Comparison of ENCODE assay signal across 7 mouse cellular contexts in the genomic region with DNA sequence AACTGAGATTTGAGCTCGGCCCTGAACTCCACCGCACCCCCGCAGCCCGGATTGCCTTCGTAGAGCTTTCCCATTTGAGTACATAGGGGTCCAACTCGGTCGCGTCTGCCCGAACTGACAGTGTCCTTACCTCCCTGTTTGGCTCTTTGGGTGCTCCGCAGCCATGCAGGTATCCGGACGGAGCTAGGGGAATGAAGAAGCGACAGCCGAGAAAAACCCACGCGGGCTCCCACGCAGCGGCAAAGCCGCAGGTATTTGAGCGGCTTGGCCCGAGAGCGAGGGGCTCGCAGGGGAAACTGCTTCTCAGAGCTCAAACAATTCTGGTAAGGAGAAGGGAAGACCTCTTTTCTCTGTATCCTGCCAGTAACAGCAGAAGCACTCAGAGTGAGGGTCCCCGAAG.
DNase-seq lines count a peak whose midpoint lies in the region; ATAC-seq and TF ChIP-seq lines count a peak whose summit lies in the region.

No protein-coding gene starts in this region.

- H3K4me2 ChIP-seq in lung, embryonic 14.5 days = peak overlapping the region; percentile 45
- H3K4me2 ChIP-seq in forebrain, embryonic 12.5 days = peak overlapping the region; percentile 45
- peak overlapping the region; percentile 48 for H3K4me2 ChIP-seq in intestine, postnatal 0 days (replicated peaks; ENCODE audit: low read depth)
- peak overlapping the region; percentile 37 for H3K4me2 ChIP-seq in neural tube, embryonic 14.5 days (ENCODE audit: low read depth, low read length)

- no peaks in the 10 kb centered on the region for H3K9me3 ChIP-seq in lung, embryonic 14.5 days (ENCODE audit: low read depth, low read length)
- H3K9me3 ChIP-seq in forebrain, embryonic 12.5 days = no peaks in the 10 kb centered on the region
- no peaks in the 10 kb centered on the region for H3K9me3 ChIP-seq in intestine, postnatal 0 days (ENCODE audit: control insufficient read depth)
- H3K9me3 ChIP-seq in neural tube, embryonic 14.5 days (ENCODE audit: control insufficient read depth, low read length) = no peaks in the 10 kb centered on the region

- H3K4me1 ChIP-seq in lung, embryonic 14.5 days (ENCODE audit: insufficient read depth) = peaks cover under 1% of the 10 kb centered on the region; the same call in 1 of the 2 replicates
- H3K4me1 ChIP-seq in forebrain, embryonic 12.5 days = peaks cover 39% of the 10 kb centered on the region
- no peaks in the 10 kb centered on the region; the same call in 1 of the 2 replicates for H3K4me1 ChIP-seq in intestine, postnatal 0 days (replicated peaks; ENCODE audit: control insufficient read depth, insufficient read depth, low read length)
- H3K4me1 ChIP-seq in neural tube, embryonic 14.5 days (ENCODE audit: control insufficient read depth, insufficient read depth, low read length) = 0 out of 2 replicates have a peak, but pooled peaks cover 3% of the 10 kb centered on the region

- no peaks in the 10 kb centered on the region for H3K36me3 ChIP-seq in lung, embryonic 14.5 days (ENCODE audit: insufficient read depth)
- H3K36me3 ChIP-seq in forebrain, embryonic 12.5 days (replicated peaks) = no peaks in the 10 kb centered on the region
- H3K36me3 ChIP-seq in intestine, postnatal 0 days (ENCODE audit: control insufficient read depth, insufficient read depth) = no peaks in the 10 kb centered on the region
- no peaks in the 10 kb centered on the region for H3K36me3 ChIP-seq in neural tube, embryonic 14.5 days (ENCODE audit: control insufficient read depth, insufficient read depth, low read length)

- DNase-seq in lung, embryonic 14.5 days = no peak
- no peak for DNase-seq in lung, postnatal 4 days
- DNase-seq in spleen, postnatal 14 days (ENCODE audit: low spot score in 2 of 2) = no peak
- no peak for DNase-seq in T-cell, adult 2 months (ENCODE audit: low spot score)

- TF ChIP-seq CTCF in lung, embryonic 14.5 days (IDR thresholded peaks at IDR 0.05; ENCODE audit: low read depth) = no peak
- TF ChIP-seq CTCF in intestine, postnatal 0 days (IDR thresholded peaks at IDR 0.05; ENCODE audit: low read depth) = no peak

- 20% methylated on average over 24 of the region's 24 CpGs for WGBS in lung, embryonic 14.5 days
- 5% methylated on average over 24 of the region's 24 CpGs for WGBS in forebrain, embryonic 12.5 days
- 41% methylated on average over 24 of the region's 24 CpGs for WGBS in intestine, postnatal 0 days
- 9% methylated on average over 24 of the region's 24 CpGs for WGBS in neural tube, embryonic 14.5 days

- no peak overlapping the region for H3K27ac ChIP-seq in lung, embryonic 14.5 days (ENCODE audit: low read depth)
- H3K27ac ChIP-seq in forebrain, embryonic 12.5 days = no peak overlapping the region
- H3K27ac ChIP-seq in intestine, postnatal 0 days (ENCODE audit: low read depth, low read length) = no peak overlapping the region
- H3K27ac ChIP-seq in neural tube, embryonic 14.5 days (ENCODE audit: low read depth, low read length) = no peak overlapping the region

- ATAC-seq in lung, embryonic 14.5 days (ENCODE audit: insufficient read depth) = no peak
- ATAC-seq in forebrain, embryonic 12.5 days (ENCODE audit: low FRiP score) = no peak
- no peak for ATAC-seq in intestine, postnatal 0 days
- ATAC-seq in neural tube, embryonic 14.5 days (ENCODE audit: low read depth) = no peak

- H3K27me3 ChIP-seq in lung, embryonic 14.5 days (ENCODE audit: insufficient read depth, low read length) = peaks cover 45% of the 10 kb centered on the region
- peaks cover 74% of the 10 kb centered on the region for H3K27me3 ChIP-seq in forebrain, embryonic 12.5 days
- H3K27me3 ChIP-seq in intestine, postnatal 0 days (replicated peaks; ENCODE audit: control insufficient read depth, insufficient read depth, low read length) = peaks cover 31% of the 10 kb centered on the region
- peaks cover 29% of the 10 kb centered on the region for H3K27me3 ChIP-seq in neural tube, embryonic 14.5 days (ENCODE audit: control insufficient read depth, insufficient read depth, low read length)

- no peak overlapping the region for H3K9ac ChIP-seq in lung, embryonic 14.5 days
- H3K9ac ChIP-seq in forebrain, embryonic 12.5 days = no peak overlapping the region
- no peak overlapping the region for H3K9ac ChIP-seq in intestine, postnatal 0 days (ENCODE audit: low read depth, low read length)
- H3K9ac ChIP-seq in neural tube, embryonic 14.5 days (replicated peaks; ENCODE audit: low read depth, low read length) = no peak overlapping the region

- H3K4me3 ChIP-seq in lung, embryonic 14.5 days (ENCODE audit: low read depth, low read length) = peak overlapping the region; percentile 15
- H3K4me3 ChIP-seq in forebrain, embryonic 12.5 days (replicated peaks) = peak overlapping the region; percentile 18
- H3K4me3 ChIP-seq in intestine, postnatal 0 days (ENCODE audit: low read depth, low read length) = 0 out of 2 replicates have a peak overlapping the region, but pooled peaks have one; percentile 16
- H3K4me3 ChIP-seq in neural tube, embryonic 14.5 days (ENCODE audit: low read depth, low read length) = peak overlapping the region; percentile 10; the same call in 1 of the 2 replicates
